Mouse (Mus musculus): ENCODE results near the gene Unk. TPM values are rescaled to one million over a fixed set of nuclear protein-coding genes. Genes with fewer than 3 reads are reported as not detected.

Unk gene
- 7.4 and 8.8 TPM in 2 replicates for polyA plus RNA-seq (2015; fragmentation: Nextera tagmentation; extraction: Ambion mirVana)

- H3K4me3 ChIP-seq (ENCODE audit: low read depth, low read length), result peak within 1 kb of the TSS; percentile 73
- H3K27ac ChIP-seq (ENCODE audit: low read depth, low read length), result peak within 1 kb of the TSS; percentile 98
- H3K36me3 ChIP-seq (ENCODE audit: control insufficient read depth, insufficient read depth), result no peaks in the 10 kb centered on the region
- no peaks in the 10 kb centered on the region for H3K27me3 ChIP-seq (replicated peaks; ENCODE audit: control insufficient read depth, insufficient read depth, low read length)
- ATAC-seq, result peak; percentile 96
- H3K9ac ChIP-seq (ENCODE audit: low read depth, low read length), result peak within 1 kb of the TSS; percentile 79
- WGBS, result under 1% methylated on average over 64 of the region's 67 CpGs
- no peaks in the 10 kb centered on the region; the same call in 1 of the 2 replicates for H3K4me1 ChIP-seq (replicated peaks; ENCODE audit: control insufficient read depth, insufficient read depth, low read length)
- peak within 1 kb of the TSS; percentile 65 for H3K4me2 ChIP-seq (replicated peaks; ENCODE audit: low read depth)
- no peak for TF ChIP-seq CTCF (IDR thresholded peaks at IDR 0.05; ENCODE audit: low read depth)
- no peaks in the 10 kb centered on the region for H3K9me3 ChIP-seq (ENCODE audit: control insufficient read depth)
These were observed at the start of gene Unk for GRCm38 (mm10) chr11:116030088-116030897. Gene Unk, plus strand, starts transcription at chr11:116030322.

- Histone ChIP-seq H3K9ac (ENCODE audit: low read depth, low read length) (no peak overlapping the region), H3K9me3 (ENCODE audit: control insufficient read depth) (no peaks in the 10 kb centered on the region), H3K4me1 (replicated peaks; ENCODE audit: control insufficient read depth, insufficient read depth, low read length) (no peaks in the 10 kb centered on the region), H3K27me3 (replicated peaks; ENCODE audit: control insufficient read depth, insufficient read depth, low read length) (no peaks in the 10 kb centered on the region), H3K4me3 (ENCODE audit: low read depth, low read length) (no peak overlapping the region), H3K4me2 (replicated peaks; ENCODE audit: low read depth) (no peak overlapping the region), H3K36me3 (ENCODE audit: control insufficient read depth, insufficient read depth) (peaks cover 37% of the 10 kb centered on the region), H3K27ac (ENCODE audit: low read depth, low read length) (no peak overlapping the region)
- no peak for ATAC-seq
- TF ChIP-seq CTCF (IDR thresholded peaks at IDR 0.05; ENCODE audit: low read depth), result no peak
- WGBS, result 95% methylated on average over 15 of the region's 15 CpGs
These were observed 47.6 kb upstream of the Unk start for GRCm38 (mm10) chr11:115982472-115982871.

- H3K4me3 ChIP-seq (ENCODE audit: low read depth, low read length), result no peak overlapping the region
- no peak overlapping the region for H3K27ac ChIP-seq (ENCODE audit: low read depth, low read length)
- 80% methylated on average over 8 of the region's 8 CpGs for WGBS
- peaks cover 43% of the 10 kb centered on the region for H3K36me3 ChIP-seq (ENCODE audit: control insufficient read depth, insufficient read depth)
- no peak overlapping the region for H3K9ac ChIP-seq (ENCODE audit: low read depth, low read length)
- TF ChIP-seq CTCF (IDR thresholded peaks at IDR 0.05; ENCODE audit: low read depth), result no peak
- H3K4me1 ChIP-seq (replicated peaks; ENCODE audit: control insufficient read depth, insufficient read depth, low read length), result no peaks in the 10 kb centered on the region
- H3K9me3 ChIP-seq (ENCODE audit: control insufficient read depth), result no peaks in the 10 kb centered on the region
- H3K4me2 ChIP-seq (replicated peaks; ENCODE audit: low read depth), result no peak overlapping the region
- no peak for ATAC-seq
- no peaks in the 10 kb centered on the region for H3K27me3 ChIP-seq (replicated peaks; ENCODE audit: control insufficient read depth, insufficient read depth, low read length)
These were observed 46.8 kb upstream of the Unk start for GRCm38 (mm10) chr11:115983291-115983690.

- no peak for ATAC-seq
- H3K4me2 ChIP-seq (replicated peaks; ENCODE audit: low read depth), result 0 out of 2 replicates have a peak overlapping the region, but pooled peaks have one; percentile 17
- H3K4me3 ChIP-seq (ENCODE audit: low read depth, low read length), result no peak overlapping the region
- H3K27me3 ChIP-seq (replicated peaks; ENCODE audit: control insufficient read depth, insufficient read depth, low read length), result no peaks in the 10 kb centered on the region
- peaks cover 45% of the 10 kb centered on the region; the same call in 1 of the 2 replicates for H3K36me3 ChIP-seq (ENCODE audit: control insufficient read depth, insufficient read depth)
- no peaks in the 10 kb centered on the region for H3K9me3 ChIP-seq (ENCODE audit: control insufficient read depth)
- WGBS, result 41% methylated on average over 15 of the region's 15 CpGs
- H3K9ac ChIP-seq (ENCODE audit: low read depth, low read length), result no peak overlapping the region
- H3K27ac ChIP-seq (ENCODE audit: low read depth, low read length), result no peak overlapping the region
- no peaks in the 10 kb centered on the region for H3K4me1 ChIP-seq (replicated peaks; ENCODE audit: control insufficient read depth, insufficient read depth, low read length)
- no peak for TF ChIP-seq CTCF (IDR thresholded peaks at IDR 0.05; ENCODE audit: low read depth)
These were observed 40.4 kb upstream of the Unk start for GRCm38 (mm10) chr11:115989686-115990085.

- Histone ChIP-seq H3K27ac (ENCODE audit: low read depth, low read length) (no peak overlapping the region), H3K9ac (ENCODE audit: low read depth, low read length) (no peak overlapping the region), H3K4me3 (ENCODE audit: low read depth, low read length) (no peak overlapping the region), H3K9me3 (ENCODE audit: control insufficient read depth) (no peaks in the 10 kb centered on the region), H3K4me1 (replicated peaks; ENCODE audit: control insufficient read depth, insufficient read depth, low read length) (no peaks in the 10 kb centered on the region), H3K4me2 (replicated peaks; ENCODE audit: low read depth) (no peak overlapping the region), H3K27me3 (replicated peaks; ENCODE audit: control insufficient read depth, insufficient read depth, low read length) (no peaks in the 10 kb centered on the region), H3K36me3 (ENCODE audit: control insufficient read depth, insufficient read depth) (peaks cover 40% of the 10 kb centered on the region; the same call in 1 of the 2 replicates)
- 61% methylated on average over 4 of the region's 4 CpGs for WGBS
- no peak for TF ChIP-seq CTCF (IDR thresholded peaks at IDR 0.05; ENCODE audit: low read depth)
- no peak for ATAC-seq
These were observed 38.0 kb upstream of the Unk start for GRCm38 (mm10) chr11:115992098-115992497.

- WGBS, result 84% methylated on average over 3 of the region's 3 CpGs
- H3K9ac ChIP-seq (ENCODE audit: low read depth, low read length), result no peak overlapping the region
- H3K27me3 ChIP-seq (replicated peaks; ENCODE audit: control insufficient read depth, insufficient read depth, low read length), result no peaks in the 10 kb centered on the region
- H3K4me1 ChIP-seq (replicated peaks; ENCODE audit: control insufficient read depth, insufficient read depth, low read length), result no peaks in the 10 kb centered on the region
- TF ChIP-seq CTCF (IDR thresholded peaks at IDR 0.05; ENCODE audit: low read depth), result no peak
- H3K27ac ChIP-seq (ENCODE audit: low read depth, low read length), result no peak overlapping the region
- no peaks in the 10 kb centered on the region for H3K9me3 ChIP-seq (ENCODE audit: control insufficient read depth)
- ATAC-seq, result no peak
- peaks cover 24% of the 10 kb centered on the region; the same call in 1 of the 2 replicates for H3K36me3 ChIP-seq (ENCODE audit: control insufficient read depth, insufficient read depth)
- H3K4me2 ChIP-seq (replicated peaks; ENCODE audit: low read depth), result no peak overlapping the region
- H3K4me3 ChIP-seq (ENCODE audit: low read depth, low read length), result no peak overlapping the region
These were observed 34.9 kb upstream of the Unk start for GRCm38 (mm10) chr11:115995256-115995655.
